Mouse (Mus musculus) megakaryocyte-erythroid progenitor cell, adult 5-6 weeks (primary cell): ENCODE data around the gene Rhbdf1. TPM values are rescaled to one million over a fixed set of nuclear protein-coding genes. Genes with fewer than 3 reads are reported as not detected.
A peak's percentile ranks its signal among the peaks of the same experiment; 100 is the strongest.

ENCODE experiments used
- ATAC-seq: replicated peaks from 2 replicates; pipeline ENCODE4 v1.8.0; 2016; ENCODE audit warnings: mild to moderate bottlenecking, inconsistent platforms; ENCODE audit not compliant: severe bottlenecking, poor library complexity, low FRiP score, low TSS enrichment
- total RNA-seq, 2 experiments: library from RNA; stranded (forward) in 1 of 2; stranded (reverse) in 1 of 2; fragments of 200-1000, 215-1000 nt in 1 of 2; fragments of >200 nt in 1 of 2; fragmentation: Nextera tagmentation in 1 of 2; gene quantifications; 2 replicates each; pipeline ENCODE4 v1.2.3; 2014 to 2017

Gene Rhbdf1
- 0.87 TPM in 1 of 2 replicates, not detected in the other for total RNA-seq (2014; fragmentation: Nextera tagmentation)
- 0.76 TPM in 1 of 2 replicates, not detected in the other for total RNA-seq (2017)

DNA sequence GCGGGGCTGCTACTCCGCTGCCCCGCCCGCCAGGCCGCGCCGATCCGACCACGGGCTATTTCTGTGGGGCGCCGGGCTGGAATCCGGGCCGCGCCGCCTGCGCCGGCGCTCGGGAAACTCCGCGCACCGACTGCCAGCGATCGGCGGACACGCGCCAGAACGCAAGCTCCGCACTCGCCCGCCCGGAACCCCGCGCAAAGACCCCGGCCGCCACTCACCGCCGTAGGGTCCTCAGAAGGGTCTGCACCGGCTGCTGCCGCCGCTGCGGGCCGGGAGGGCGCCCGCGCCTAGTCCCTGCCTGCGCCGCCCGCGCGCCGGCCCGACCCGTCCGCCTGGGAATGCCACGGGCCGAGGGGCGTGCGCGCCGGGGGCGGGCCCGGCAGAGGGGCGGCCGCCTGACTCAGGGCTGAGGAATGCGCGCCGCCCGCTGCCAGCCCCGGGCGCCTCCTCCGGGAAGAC is at the start of gene Rhbdf1:
Rhbdf1 (minus strand) TSS at position 350 of the 459 bp plus-strand sequence.
- no peak for ATAC-seq

DNA sequence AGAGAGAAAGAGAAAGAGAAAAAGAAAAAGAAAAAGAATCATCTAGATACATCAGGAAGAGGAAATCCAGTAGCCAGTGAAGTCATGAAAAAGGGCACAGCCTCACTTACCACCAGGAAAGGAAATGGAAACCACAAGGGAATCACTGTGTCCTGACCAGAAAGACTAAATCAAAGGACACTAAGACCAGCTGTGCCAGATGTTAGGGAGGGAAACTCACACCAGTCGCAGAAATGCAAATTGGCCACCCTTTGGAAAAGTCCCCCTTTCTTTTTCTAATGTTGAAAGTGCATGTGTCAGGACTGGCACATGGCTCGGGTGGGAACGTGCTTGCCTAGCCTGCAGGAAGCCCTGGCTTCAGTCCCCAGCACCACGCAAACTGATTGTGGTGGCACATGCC is 49.1 kb upstream of the Rhbdf1 start:
- ATAC-seq, result no peak

DNA sequence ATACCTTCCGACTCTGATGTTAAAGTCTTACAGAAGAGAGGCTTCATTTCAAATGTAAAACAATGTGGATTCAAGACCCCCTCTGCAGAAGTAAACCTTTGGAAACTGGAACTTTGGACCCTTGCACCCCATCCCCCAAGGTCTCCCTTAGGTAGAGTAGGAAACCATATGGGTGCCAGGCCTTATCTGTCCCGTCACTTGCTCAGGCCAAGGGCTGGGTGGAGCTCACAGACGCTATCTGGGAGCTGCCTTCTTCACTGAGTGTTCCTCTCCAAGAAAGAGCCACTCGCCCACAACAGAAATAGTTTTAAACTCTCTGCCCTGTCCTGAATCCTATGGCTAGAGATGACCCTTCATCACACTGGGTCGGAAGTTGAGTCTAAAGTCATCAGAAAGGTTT is 46.9 kb upstream of the Rhbdf1 start:
- ATAC-seq, result peak; percentile 84

DNA sequence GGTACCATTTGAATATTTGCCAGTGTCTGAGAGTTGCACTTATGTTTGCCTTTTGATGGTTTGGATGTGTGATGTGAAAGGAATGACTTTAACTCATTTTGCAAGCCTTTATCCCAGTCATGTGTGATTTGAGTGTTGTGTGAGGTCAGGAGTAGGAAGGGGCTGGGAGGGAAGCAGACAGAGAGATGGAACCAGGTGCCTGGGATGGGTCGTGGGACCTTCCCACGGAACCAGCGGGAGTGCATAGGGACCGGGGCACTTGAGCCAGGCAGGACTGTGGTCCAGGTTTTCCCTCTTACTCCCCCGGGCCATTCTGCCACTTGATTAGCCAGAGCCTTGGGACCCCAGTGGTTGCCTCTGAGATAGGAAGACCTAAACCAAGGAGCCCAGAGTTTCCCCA is 45.9 kb upstream of the Rhbdf1 start:
- no peak for ATAC-seq

DNA sequence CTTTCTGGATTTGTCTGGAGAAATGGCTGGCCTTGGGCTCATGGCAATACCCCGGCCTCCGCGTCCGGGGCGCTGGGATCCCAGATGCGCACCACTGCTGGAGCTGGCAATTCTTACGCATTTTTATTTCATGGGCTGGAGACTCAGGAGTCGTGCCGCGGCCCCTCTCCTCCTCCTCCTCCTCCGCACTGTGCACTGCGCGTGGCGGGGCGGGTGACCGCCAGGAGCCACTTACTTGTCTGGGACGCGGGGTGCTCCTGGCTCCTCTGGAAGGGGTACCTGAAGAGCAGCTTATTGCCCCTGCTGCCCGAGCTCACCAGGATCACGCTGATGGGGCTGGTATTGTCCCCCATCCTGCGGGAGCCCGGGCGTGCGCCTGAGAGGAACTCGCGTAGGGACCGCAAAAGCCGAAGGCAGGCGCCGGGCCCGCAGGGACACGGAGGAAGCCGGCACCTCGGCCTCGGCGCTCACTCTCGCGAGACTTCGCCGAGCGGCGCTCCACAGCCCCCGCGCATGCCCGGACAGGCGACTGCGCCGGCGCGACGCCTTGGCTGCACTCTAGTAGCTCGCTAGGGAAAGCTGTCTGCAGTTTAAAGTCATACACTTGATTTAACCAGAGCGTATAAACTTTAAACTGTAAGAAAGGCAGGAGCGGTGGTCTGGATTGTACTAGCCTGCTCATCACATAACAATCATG is 45.2 kb upstream of the Rhbdf1 start, which contains the start of gene Nprl3:
Nprl3 (minus strand) TSS at position 520 of the 697 bp plus-strand sequence.
- peak; percentile 79 for ATAC-seq

DNA sequence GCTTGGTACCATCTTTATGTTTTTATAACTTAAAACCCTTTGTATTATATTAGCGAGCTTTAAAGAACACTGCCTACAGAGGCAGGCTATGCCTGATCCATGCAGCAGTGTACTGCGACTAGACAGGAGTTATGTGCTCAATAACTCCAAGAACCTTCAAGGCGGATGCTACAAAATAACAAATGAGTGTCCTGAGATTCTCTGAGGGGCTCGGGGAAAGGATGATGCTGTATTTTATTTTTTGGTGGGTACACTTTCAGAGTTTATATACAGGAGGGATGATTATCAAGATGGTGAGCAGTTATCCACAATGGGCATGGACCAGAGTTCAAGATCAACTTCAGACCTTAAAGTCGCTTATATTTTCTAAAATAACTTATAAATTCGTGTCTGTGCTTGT is 44.7 kb upstream of the Rhbdf1 start:
- no peak for ATAC-seq

DNA sequence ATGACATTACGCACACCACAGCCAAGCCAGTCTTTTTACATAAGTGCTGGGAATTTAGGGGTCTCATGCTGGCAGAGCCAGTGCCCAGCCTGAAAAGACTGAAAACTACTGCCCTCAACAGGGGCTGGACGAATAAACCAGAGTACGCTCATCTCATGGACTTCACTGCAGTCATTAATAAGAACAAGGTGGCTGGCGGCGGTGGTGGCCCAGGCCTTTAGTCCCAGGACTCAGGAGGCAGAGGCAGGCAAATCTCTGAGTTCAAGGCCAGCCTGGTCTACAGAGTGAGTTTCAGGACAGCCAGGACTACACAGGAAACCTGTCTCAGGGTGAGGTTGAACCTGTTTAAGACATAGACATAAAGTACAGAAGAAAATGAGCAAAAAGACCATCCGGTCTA is 44.1 kb upstream of the Rhbdf1 start:
- ATAC-seq, result no peak

DNA sequence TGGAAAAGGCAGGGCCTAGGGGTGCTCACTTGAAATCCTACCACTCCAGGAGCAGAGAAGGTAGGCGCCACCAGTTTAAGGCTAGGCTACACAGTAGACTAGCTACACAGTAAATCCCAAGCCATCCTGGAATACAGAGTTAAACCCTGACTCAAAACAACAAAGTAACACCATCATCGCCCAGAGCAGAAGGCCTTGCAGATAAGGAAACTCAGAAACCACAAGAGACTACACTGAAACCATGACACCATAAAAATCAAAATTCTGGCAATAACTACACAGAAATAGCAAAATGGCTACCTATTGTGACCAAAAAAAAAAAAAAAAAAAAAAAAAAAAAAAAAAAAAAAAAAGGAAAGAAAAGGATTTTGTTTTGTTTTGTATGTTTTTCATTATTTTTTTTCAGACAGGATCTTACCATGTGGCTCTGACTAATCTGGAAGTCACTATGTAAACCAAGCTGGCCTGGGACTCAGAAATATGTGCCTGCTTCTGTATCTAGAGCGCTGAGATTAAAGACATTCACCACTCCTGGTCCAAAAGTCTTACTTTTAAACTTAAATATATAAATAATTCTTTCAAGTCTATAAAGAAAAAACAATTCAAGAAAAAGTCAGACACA is 43.1 kb upstream of the Rhbdf1 start:
- ATAC-seq, result peak; percentile 78

DNA sequence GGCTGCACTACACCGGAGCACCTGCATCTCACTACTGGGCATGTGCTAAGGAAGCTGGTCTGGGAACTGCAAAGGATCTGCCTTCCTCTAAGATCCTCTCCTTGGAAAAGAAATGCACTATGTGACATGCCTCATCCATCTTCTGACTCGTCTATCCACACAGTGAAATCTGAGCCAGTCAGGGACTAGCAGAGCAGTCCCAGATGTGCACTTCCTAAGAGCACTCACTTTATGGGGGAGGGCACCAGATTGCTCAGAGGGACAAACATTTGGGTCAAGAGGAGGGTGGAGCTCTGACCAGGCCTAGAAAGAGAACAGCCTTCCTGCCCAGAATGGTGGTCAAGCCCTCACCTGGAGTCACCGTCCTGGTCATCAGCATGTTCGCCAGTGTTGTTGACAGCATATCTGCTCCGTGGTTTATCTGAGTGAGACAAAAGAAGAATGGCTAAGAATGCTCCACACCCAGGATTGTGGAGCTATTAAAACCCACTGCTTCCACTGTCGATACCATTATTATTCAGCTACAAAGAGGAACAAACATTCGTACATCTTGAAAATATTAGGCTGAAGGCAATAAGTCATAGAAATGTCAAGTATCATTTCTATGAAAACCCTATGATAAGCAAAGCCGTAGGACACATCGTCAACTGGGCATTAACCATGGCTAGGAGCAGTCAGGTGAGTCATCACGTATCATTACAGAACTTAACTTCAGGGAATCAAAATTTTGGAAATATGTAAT is 40.7 kb upstream of the Rhbdf1 start:
- no peak for ATAC-seq

DNA sequence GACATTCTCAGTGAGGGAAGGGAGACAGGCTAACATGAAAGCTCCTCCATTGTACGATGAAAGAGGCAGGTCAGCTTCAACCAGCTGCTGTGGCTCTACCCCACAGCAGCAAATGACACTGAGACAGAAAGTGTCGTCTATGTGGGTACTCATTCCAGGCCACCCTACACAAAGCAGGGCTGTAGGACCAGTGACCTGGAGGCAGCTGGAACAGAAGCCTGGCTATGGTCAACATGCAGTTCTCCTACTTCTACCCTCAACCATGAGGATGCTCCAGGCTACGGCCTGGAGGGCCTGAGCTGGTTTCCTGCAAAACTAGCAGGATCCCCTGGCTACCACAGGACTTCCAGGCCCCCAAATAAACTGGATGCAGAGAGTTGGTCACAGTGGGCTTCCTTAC is 34.5 kb upstream of the Rhbdf1 start:
- peak; percentile 11; the same call in 1 of the 2 replicates for ATAC-seq

DNA sequence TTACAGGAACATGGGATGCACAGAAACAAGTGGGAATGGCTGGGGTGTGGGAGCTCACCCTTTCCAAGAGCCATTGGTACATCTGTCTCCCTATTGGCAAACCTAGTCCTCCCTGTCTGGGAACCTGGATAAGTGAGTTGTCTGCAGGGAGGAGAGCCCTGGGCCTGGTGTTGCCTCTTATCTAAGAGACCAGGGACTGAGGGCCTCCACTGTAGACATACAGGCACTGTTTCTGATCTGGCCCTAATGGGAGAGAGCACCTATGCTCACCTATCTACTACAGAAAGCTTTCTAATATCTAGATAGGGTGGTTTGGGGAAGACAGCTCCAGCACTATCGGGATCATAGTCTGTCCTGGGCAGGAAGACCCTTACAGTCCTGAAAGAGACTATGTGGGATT is 34.0 kb upstream of the Rhbdf1 start:
- ATAC-seq, result peak; percentile 97

DNA sequence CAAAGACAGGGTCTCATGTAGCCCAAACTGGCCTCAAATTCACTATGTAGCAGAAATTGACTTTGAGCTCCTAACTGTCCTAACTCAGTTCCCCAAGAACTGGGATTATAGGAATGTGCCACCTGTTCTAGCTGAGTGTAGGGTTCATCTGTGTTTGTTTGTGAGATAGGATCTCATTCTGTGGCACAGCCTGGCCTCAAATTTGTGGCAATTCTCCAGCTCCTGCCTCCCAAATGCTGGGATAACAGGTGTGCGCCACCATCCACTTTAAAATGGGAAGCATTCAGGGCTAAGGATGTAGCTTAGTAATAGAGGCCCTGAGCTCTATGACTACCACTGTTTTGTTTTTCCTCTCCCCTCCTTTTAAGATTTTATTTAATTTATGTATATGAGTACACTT is 31.0 kb upstream of the Rhbdf1 start:
- ATAC-seq, result no peak

DNA sequence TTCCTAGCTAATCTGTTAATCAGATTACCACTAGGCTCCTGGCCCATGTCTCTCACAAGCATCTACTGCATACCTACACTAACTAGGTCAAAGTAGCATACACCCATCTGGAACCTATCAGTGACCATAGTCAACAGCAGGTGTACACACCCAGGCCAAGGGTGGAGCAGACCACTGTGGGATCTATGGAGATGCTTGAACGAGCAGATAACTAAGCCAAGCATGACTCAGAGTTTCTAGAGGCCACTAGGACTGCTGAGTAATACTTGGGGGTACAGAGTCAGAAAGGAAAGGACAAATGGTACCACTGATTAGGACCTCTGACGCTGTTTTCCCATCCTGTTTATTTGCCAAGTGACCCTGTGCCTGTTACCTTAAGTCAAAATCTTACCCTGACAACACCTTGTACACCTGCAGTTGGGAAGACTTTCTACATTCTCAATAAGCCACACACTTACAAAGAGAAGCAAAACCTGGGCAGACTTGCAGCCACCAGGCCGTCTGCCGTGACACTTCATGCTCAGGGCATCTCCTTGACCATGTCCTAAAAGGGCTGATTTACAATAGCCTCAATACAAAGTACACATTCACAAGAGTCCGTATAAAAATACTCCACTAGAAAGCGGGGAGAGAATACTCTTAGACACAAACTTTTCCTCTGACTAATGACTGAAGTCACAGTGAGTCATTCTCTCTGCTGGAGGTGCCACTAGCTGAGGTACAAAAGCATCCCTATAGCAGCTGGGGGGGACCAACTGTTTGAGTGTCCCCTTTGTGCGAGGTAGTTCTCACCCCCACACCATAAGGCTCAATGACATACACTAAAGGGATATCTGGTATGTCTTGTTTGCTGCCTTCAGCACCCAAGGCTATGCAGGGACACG is 29.0 kb upstream of the Rhbdf1 start:
- ATAC-seq, result peak; percentile 88

DNA sequence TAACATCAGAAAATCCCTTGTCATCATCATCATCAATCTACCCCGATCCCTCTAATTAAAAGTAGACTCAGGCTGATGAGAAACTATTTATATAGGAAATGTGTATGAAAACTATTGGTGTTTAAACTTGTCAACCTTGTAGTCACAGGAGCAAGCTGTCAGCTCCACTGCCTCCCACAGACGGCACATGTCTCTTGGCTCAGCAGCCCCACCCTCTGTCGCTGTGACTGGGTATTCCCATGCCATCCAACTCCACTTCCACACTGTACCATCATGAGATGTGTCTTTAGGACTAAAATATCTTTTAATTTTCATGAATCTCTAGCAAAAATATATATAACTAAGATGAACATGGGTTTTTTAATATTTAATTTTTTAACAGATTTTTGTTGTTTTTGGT is 26.2 kb upstream of the Rhbdf1 start:
- ATAC-seq, result no peak

DNA sequence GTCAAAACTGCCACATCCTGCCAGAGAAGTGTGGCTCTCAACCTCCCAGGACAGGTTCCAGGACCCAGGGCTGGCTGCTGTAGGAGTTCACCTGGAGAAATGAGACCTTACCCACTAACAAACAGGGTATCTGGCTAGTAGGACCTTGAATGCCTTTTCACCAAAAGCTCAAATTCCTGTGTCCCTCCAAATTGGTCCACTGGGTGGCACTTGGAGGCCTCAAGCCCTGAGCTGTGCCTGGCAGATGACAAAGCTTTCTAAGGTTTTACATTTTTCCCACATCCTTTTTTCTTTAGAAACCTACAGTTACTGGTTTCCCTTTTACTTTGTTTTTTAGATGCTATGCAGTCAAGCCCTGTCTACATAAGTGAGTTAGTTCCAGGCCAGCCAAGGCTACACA is 25.0 kb upstream of the Rhbdf1 start:
- 0 out of 2 replicates have a peak, but pooled peaks have one; percentile 37 for ATAC-seq

DNA sequence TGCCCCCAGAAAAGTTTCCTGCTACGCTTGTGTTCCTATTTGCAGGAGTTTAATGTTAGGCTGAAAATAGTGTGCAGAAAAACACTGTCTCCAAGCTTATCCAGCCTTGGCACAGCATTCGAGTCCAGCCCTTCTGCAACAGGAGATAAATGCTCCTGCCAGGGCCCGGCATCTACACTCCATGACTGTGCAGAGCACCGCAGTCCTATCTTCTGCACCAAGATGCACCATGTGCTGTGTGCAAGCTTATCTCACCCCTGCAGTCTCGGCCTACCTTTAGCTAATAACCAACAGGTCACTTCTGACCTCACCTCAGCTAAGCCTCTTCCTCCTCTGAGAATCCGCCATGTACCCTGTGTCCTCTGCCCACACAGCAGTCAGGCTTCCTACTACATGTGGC is 23.5 kb upstream of the Rhbdf1 start:
- ATAC-seq, result peak; percentile 92

DNA sequence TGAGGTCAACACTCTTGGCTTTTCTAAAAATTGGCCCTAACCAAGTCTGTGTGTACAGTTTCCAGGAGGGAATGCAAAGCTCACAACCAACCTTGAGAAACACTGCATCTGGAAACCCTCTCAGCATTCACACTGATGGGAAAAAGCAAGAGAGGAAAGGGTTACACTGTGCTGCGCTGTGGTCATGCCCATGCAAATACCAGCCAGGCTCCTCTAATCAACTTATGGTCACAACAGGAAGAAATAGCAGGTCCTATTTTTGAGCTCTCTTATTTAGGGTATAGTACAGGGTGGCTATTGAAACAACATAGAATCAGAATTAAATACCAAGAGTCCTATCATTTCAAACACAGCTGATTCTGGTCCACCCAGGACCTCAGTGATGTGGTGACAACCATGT is 22.5 kb upstream of the Rhbdf1 start:
- ATAC-seq, result no peak

DNA sequence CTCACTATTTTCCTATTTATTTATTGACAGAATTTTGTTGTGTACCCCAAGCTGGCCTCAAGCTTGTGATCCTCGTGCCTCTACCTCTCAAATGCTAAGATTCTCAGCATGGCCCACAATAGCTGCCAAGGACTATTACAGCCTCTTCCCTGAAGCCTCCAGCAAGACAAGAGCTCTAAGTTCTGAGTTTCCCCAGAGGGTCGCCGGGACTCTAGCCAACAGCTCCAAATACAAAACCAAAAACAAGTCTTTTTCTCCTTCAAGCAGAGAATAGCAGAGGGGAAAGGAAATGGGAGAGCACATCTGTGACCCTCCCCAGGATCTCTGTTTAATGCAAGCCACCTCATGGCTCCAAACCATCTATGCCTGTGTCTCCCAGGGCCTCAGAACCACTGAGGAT is 22.0 kb upstream of the Rhbdf1 start:
- ATAC-seq, result no peak

DNA sequence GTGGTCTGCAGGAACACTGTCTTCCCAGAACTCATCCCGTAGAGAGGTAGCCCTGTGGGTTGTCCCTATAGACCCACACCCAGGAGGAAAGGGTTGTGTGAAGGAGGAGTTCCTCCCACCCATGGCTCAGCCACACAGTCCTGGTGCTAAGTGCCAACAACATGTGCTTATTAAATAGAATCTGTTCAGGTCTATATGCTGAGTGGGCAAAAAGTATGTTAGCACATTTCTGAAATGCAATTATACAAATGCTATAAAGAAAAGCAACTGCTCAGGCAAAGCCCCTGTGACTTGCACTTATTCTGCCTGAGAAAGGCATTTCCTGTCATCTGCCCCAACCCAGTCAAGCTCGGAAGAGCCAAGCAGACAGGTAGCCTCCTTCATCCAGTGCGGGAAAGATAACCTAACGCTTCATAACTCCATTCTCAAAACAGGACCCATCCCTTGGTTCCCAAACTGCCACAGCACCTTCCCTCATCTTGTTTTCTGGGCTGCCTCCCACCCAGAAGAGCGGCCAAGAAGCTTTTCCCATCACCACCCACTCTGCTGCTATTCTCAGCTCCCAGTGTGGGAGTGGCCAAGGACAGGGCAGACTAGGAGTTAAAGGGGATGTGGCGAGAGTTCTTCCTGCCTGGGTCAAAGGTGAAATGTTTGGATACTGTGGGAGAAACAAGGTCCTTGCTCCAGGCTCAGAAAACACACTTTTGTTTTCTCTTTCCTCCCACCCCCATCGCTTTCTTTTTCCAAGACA is 21.3 kb upstream of the Rhbdf1 start:
- ATAC-seq, result no peak
